Mouse (Mus musculus): ENCODE data around the gene Kctd15. TPM values are rescaled to one million over a fixed set of nuclear protein-coding genes. Genes with fewer than 3 reads are reported as not detected.

Kctd15 gene
- polyA plus RNA-seq, 1 experiment from 2014 or later, result 3.0 TPM

- Histone ChIP-seq H3K4me3 (no peak overlapping the region), H3K9ac (no peak overlapping the region), H3K4me1 (replicated peaks) (peaks cover 7% of the 10 kb centered on the region), H3K27ac (no peak overlapping the region), H3K36me3 (no peaks in the 10 kb centered on the region), H3K9me3 (replicated peaks) (no peaks in the 10 kb centered on the region), H3K27me3 (no peaks in the 10 kb centered on the region), H3K4me2 (no peak overlapping the region)
- WGBS, result 92% methylated on average over 11 of the region's 11 CpGs
- ATAC-seq (replicated peaks; ENCODE audit: insufficient number of reproducible peaks, insufficient read depth, low FRiP score, low read depth), result no peak
Measured at GRCm38 (mm10) chr7:34590711-34591110, 65.8 kb downstream of the Kctd15 start.

Other genes with a start within 250 kb of the Kctd15 start
- 0.44 and 1.3 TPM in 2 replicates for gene Chst8, start 156.0 kb upstream of the Kctd15 start, polyA plus RNA-seq (2015; fragmentation: Nextera tagmentation; extraction: Ambion mirVana)

Data from heart, embryonic 15.5 days (tissue).